Mouse (Mus musculus) kidney, embryonic 14.5 days (tissue): Measurements from ENCODE around the gene Tnfrsf13b. TPM values are rescaled to one million over a fixed set of nuclear protein-coding genes. Genes with fewer than 3 reads are reported as not detected.
"Not testable (repeated sequence)": the region's sequence is repeated elsewhere in the genome, so short reads cannot be mapped to it uniquely, and the experiment has no call there.

Experiments used
- ATAC-seq: fragments of 200-750 bp; cut with Nextera tagmentation; 2 replicates; pipeline ENCODE4 v1.8.0; 2017; ENCODE audit warnings: moderate number of reproducible peaks, mild to moderate bottlenecking, moderate TSS enrichment, moderate library complexity; ENCODE audit not compliant: low FRiP score, low TSS enrichment
- H3K27ac ChIP-seq: fragments of 300-500 bp; sonication (generic); 2 replicates; pipeline ENCODE4 v1.5.1; 2014; ENCODE audit warnings: low read depth, mild to moderate bottlenecking, low read length, moderate library complexity, mixed read lengths
- H3K27me3 ChIP-seq: fragments of 300-500 bp; sonication (generic); 2 replicates; pipeline ENCODE4 v1.6.1; 2014; ENCODE audit warnings: mild to moderate bottlenecking, low read length; ENCODE audit not compliant: control insufficient read depth, insufficient read depth
- H3K36me3 ChIP-seq: fragments of 300-500 bp; sonication (generic); 2 replicates; pipeline ENCODE4 v1.6.1; 2014; ENCODE audit warnings: low read length, mixed read lengths; ENCODE audit not compliant: control insufficient read depth, insufficient read depth
- H3K4me1 ChIP-seq: fragments of 300-500 bp; sonication (generic); 2 replicates; pipeline ENCODE4 v1.6.1; 2014; ENCODE audit warnings: low read length, mixed read lengths; ENCODE audit not compliant: control insufficient read depth, insufficient read depth
- H3K4me2 ChIP-seq: fragments of 300-500 bp; sonication (generic); replicated peaks from 2 replicates; pipeline ENCODE4 v1.6.1; 2014; ENCODE audit warnings: low read depth, mild to moderate bottlenecking, low read length
- H3K4me3 ChIP-seq: fragments of 300-500 bp; sonication (generic); 2 replicates; pipeline ENCODE4 v1.5.1; 2014; ENCODE audit warnings: mild to moderate bottlenecking, low read length
- H3K9ac ChIP-seq: fragments of 300-500 bp; sonication (generic); 2 replicates; pipeline ENCODE4 v1.6.1; 2014; ENCODE audit warnings: low read depth, mild to moderate bottlenecking, low read length, moderate library complexity
- H3K9me3 ChIP-seq: fragments of 300-500 bp; sonication (generic); 2 replicates; pipeline ENCODE4 v1.6.1; 2016; ENCODE audit warnings: low read length; ENCODE audit not compliant: control insufficient read depth
- WGBS: fragments of 180-500 bp; shearing (Covaris S2); extraction: QIAGEN DNeasy Blood & Tissue Kit; methylation state at CpG from one replicate; pipeline ENCODE4 v1.1.7; 2014; 5-methylcytosine and 5-hydroxymethylcytosine counted together
- polyA plus RNA-seq: library from polyadenylated mRNA; unstranded; fragments of >200 nt; fragmentation: Nextera tagmentation; extraction: Ambion mirVana; gene quantifications from 2 replicates; pipeline ENCODE4 v1.2.1, GENCODE M21; 2014

Tnfrsf13b gene
- polyA plus RNA-seq, 1 experiment from 2014 or later: 1.2 TPM

- Histone ChIP-seq H3K4me2 (no peak overlapping the region), H3K27me3 (no peaks in the 10 kb centered on the region), H3K4me1 (no peaks in the 10 kb centered on the region), H3K9ac (no peak overlapping the region), H3K36me3 (no peaks in the 10 kb centered on the region), H3K9me3 (no peaks in the 10 kb centered on the region), H3K27ac (no peak overlapping the region), H3K4me3 (no peak overlapping the region)
- ATAC-seq: no peak
- 87% methylated on average over 8 of the region's 8 CpGs for WGBS
These were observed 3.7 kb upstream of the Tnfrsf13b start for GRCm38 (mm10) chr11:61122769-61123288.

- Histone ChIP-seq H3K9ac (no peak overlapping the region), H3K27me3 (no peaks in the 10 kb centered on the region), H3K4me3 (no peak overlapping the region), H3K27ac (no peak overlapping the region), H3K4me2 (no peak overlapping the region), H3K36me3 (no peaks in the 10 kb centered on the region), H3K4me1 (no peaks in the 10 kb centered on the region), H3K9me3 (no peaks in the 10 kb centered on the region)
- no peak for ATAC-seq
- WGBS: 70% methylated on average over 3 of the region's 3 CpGs
These were observed 2.7 kb upstream of the Tnfrsf13b start for GRCm38 (mm10) chr11:61123886-61124285.

GRCm38 (mm10) chr11:61125970-61126369 is 585 bp upstream of the Tnfrsf13b start:
- Histone ChIP-seq H3K36me3 (no peaks in the 10 kb centered on the region), H3K4me2 (no peak overlapping the region), H3K9me3 (no peaks in the 10 kb centered on the region), H3K27me3 (no peaks in the 10 kb centered on the region), H3K9ac (no peak overlapping the region), H3K4me1 (no peaks in the 10 kb centered on the region), H3K27ac (no peak overlapping the region), H3K4me3 (no peak overlapping the region)
- WGBS: 89% methylated on average over 5 of the region's 5 CpGs
- no peak for ATAC-seq

GRCm38 (mm10) chr11:61127421-61128055 is 983 bp downstream of the Tnfrsf13b start:
- H3K9me3 ChIP-seq: no peaks in the 10 kb centered on the region
- 96% methylated on average over 8 of the region's 8 CpGs for WGBS

GRCm38 (mm10) chr11:61129305-61129704 is 2.8 kb downstream of the Tnfrsf13b start:
- H3K36me3 ChIP-seq: no peaks in the 10 kb centered on the region
- no peak overlapping the region for H3K4me2 ChIP-seq
- no peak for ATAC-seq
- no peaks in the 10 kb centered on the region for H3K9me3 ChIP-seq
- H3K27ac ChIP-seq: no peak overlapping the region
- no peak overlapping the region for H3K9ac ChIP-seq
- no peaks in the 10 kb centered on the region for H3K4me1 ChIP-seq
- 47% methylated on average over 10 of the region's 10 CpGs for WGBS
- no peak overlapping the region for H3K4me3 ChIP-seq
- H3K27me3 ChIP-seq: no peaks in the 10 kb centered on the region

More at GRCm38 (mm10) chr11:61127421-61128055, 983 bp downstream of the Tnfrsf13b start:
- no peaks in the 10 kb centered on the region for H3K4me1 ChIP-seq
- no peak for ATAC-seq
- no peaks in the 10 kb centered on the region for H3K27me3 ChIP-seq
- no peak overlapping the region for H3K4me3 ChIP-seq
- no peaks in the 10 kb centered on the region for H3K36me3 ChIP-seq
- H3K9ac ChIP-seq: no peak overlapping the region
- no peak overlapping the region for H3K4me2 ChIP-seq
- no peak overlapping the region for H3K27ac ChIP-seq

GRCm38 (mm10) chr11:61130646-61131045 is 4.1 kb downstream of the Tnfrsf13b start:
- not testable (repeated sequence) for H3K9ac ChIP-seq, H3K27ac ChIP-seq, H3K4me2 ChIP-seq, H3K4me1 ChIP-seq, H3K4me3 ChIP-seq, ATAC-seq, H3K9me3 ChIP-seq, H3K36me3 ChIP-seq, H3K27me3 ChIP-seq
- WGBS: 92% methylated on average over 4 of the region's 4 CpGs

- Histone ChIP-seq H3K4me2 (no peak overlapping the region), H3K27me3 (no peaks in the 10 kb centered on the region), H3K36me3 (no peaks in the 10 kb centered on the region), H3K27ac (no peak overlapping the region), H3K4me1 (no peaks in the 10 kb centered on the region), H3K4me3 (no peak overlapping the region), H3K9ac (no peak overlapping the region), H3K9me3 (no peaks in the 10 kb centered on the region)
- 85% methylated on average over 2 of the region's 2 CpGs for WGBS
- ATAC-seq: no peak
These were observed 6.4 kb downstream of the Tnfrsf13b start for GRCm38 (mm10) chr11:61132943-61133342.

GRCm38 (mm10) chr11:61141693-61142092 is 15.1 kb downstream of the Tnfrsf13b start:
- WGBS: 70% methylated on average over 2 of the region's 2 CpGs
- no peak overlapping the region for H3K4me2 ChIP-seq
- H3K27ac ChIP-seq: no peak overlapping the region
- no peaks in the 10 kb centered on the region for H3K9me3 ChIP-seq
- H3K4me1 ChIP-seq: no peaks in the 10 kb centered on the region
- H3K9ac ChIP-seq: no peak overlapping the region
- peaks cover 3% of the 10 kb centered on the region; the same call in 1 of the 2 replicates for H3K27me3 ChIP-seq
- ATAC-seq: no peak
- H3K36me3 ChIP-seq: no peaks in the 10 kb centered on the region
- no peak overlapping the region for H3K4me3 ChIP-seq

GRCm38 (mm10) chr11:61142262-61142661 is 15.7 kb downstream of the Tnfrsf13b start:
- H3K9ac ChIP-seq: no peak overlapping the region
- H3K27me3 ChIP-seq: peaks cover 3% of the 10 kb centered on the region; the same call in 1 of the 2 replicates
- H3K4me3 ChIP-seq: no peak overlapping the region
- WGBS: 64% methylated on average over 3 of the region's 3 CpGs
- ATAC-seq: no peak
- H3K4me1 ChIP-seq: no peaks in the 10 kb centered on the region
- no peaks in the 10 kb centered on the region for H3K9me3 ChIP-seq
- no peaks in the 10 kb centered on the region for H3K36me3 ChIP-seq
- no peak overlapping the region for H3K4me2 ChIP-seq
- H3K27ac ChIP-seq: no peak overlapping the region
